Mouse (Mus musculus) midbrain, embryonic 12.5 days (tissue): ENCODE data around the gene Slc5a2. TPM values are rescaled to one million over a fixed set of nuclear protein-coding genes. Genes with fewer than 3 reads are reported as not detected.

Source experiments
- ATAC-seq: fragments of 200-750 bp; cut with Nextera tagmentation; 2 replicates; pipeline ENCODE4 v1.8.0; 2017; ENCODE audit warnings: low read depth, moderate TSS enrichment, moderate library complexity; ENCODE audit not compliant: low FRiP score
- H3K27ac ChIP-seq: fragments of 300-500 bp; sonication (generic); replicated peaks from 2 replicates; pipeline ENCODE4 v1.5.1; 2016; ENCODE audit warnings: mild to moderate bottlenecking
- H3K27me3 ChIP-seq: fragments of 300-500 bp; sonication (generic); 2 replicates; pipeline ENCODE4 v1.6.1; 2016; ENCODE audit warnings: mild to moderate bottlenecking
- H3K36me3 ChIP-seq: fragments of 300-500 bp; sonication (generic); 2 replicates; pipeline ENCODE4 v1.6.1; 2016
- H3K4me1 ChIP-seq: fragments of 300-500 bp; sonication (generic); 2 replicates; pipeline ENCODE4 v1.6.1; 2016
- H3K4me2 ChIP-seq: fragments of 300-500 bp; sonication (generic); replicated peaks from 2 replicates; pipeline ENCODE4 v1.6.1; 2016; ENCODE audit warnings: mild to moderate bottlenecking, moderate library complexity
- H3K4me3 ChIP-seq: fragments of 300-500 bp; sonication (generic); 2 replicates; pipeline ENCODE4 v1.5.1; 2016; ENCODE audit warnings: mild to moderate bottlenecking
- H3K9ac ChIP-seq: fragments of 300-500 bp; sonication (generic); replicated peaks from 2 replicates; pipeline ENCODE4 v1.6.1; 2016; ENCODE audit warnings: mild to moderate bottlenecking, moderate library complexity
- H3K9me3 ChIP-seq: fragments of 300-500 bp; sonication (generic); 2 replicates; pipeline ENCODE4 v1.6.1; 2016; ENCODE audit warnings: mild to moderate bottlenecking
- WGBS: fragments of 180-500 bp; shearing (Covaris S2); methylation state at CpG from one replicate; pipeline ENCODE4 v1.1.7; 2016; 5-methylcytosine and 5-hydroxymethylcytosine counted together
- polyA plus RNA-seq: library from polyadenylated mRNA; unstranded; fragments of >200 nt; fragmentation: Nextera tagmentation; extraction: Ambion mirVana; gene quantifications from 2 replicates; pipeline ENCODE4 v1.2.1, GENCODE M21; 2016

The Slc5a2 gene
- polyA plus RNA-seq, 1 experiment from 2014 or later, result not detected

- Histone ChIP-seq H3K27ac (no peak overlapping the region), H3K4me1 (no peaks in the 10 kb centered on the region), H3K27me3 (peaks cover 6% of the 10 kb centered on the region), H3K9me3 (no peaks in the 10 kb centered on the region), H3K4me3 (no peak overlapping the region), H3K4me2 (no peak overlapping the region), H3K9ac (no peak overlapping the region), H3K36me3 (no peaks in the 10 kb centered on the region)
- no peak for ATAC-seq
- WGBS, result 6% methylated on average over 5 of the region's 5 CpGs
These were observed 39.5 kb downstream of the Slc5a2 start for GRCm38 (mm10) chr7:128304907-128305306.

GRCm38 (mm10) chr7:128307851-128308250 is 42.4 kb downstream of the Slc5a2 start:
- ATAC-seq, result no peak
- no peaks in the 10 kb centered on the region for H3K4me1 ChIP-seq
- H3K9me3 ChIP-seq, result no peaks in the 10 kb centered on the region
- no peak overlapping the region for H3K4me3 ChIP-seq
- H3K36me3 ChIP-seq, result no peaks in the 10 kb centered on the region
- no peak overlapping the region for H3K4me2 ChIP-seq
- H3K27me3 ChIP-seq, result no peaks in the 10 kb centered on the region; the same call in none of the 2 replicates
- H3K9ac ChIP-seq, result no peak overlapping the region
- H3K27ac ChIP-seq, result no peak overlapping the region

GRCm38 (mm10) chr7:128309216-128309615 is 43.8 kb downstream of the Slc5a2 start:
- Histone ChIP-seq H3K9ac (no peak overlapping the region), H3K27ac (no peak overlapping the region), H3K4me3 (no peak overlapping the region), H3K4me1 (no peaks in the 10 kb centered on the region), H3K9me3 (no peaks in the 10 kb centered on the region), H3K4me2 (no peak overlapping the region), H3K27me3 (no peaks in the 10 kb centered on the region; the same call in 1 of the 2 replicates), H3K36me3 (no peaks in the 10 kb centered on the region)
- ATAC-seq, result no peak
- WGBS, result 83% methylated on average over 3 of the region's 3 CpGs

GRCm38 (mm10) chr7:128309776-128310175 is 44.3 kb downstream of the Slc5a2 start:
- no peaks in the 10 kb centered on the region for H3K27me3 ChIP-seq
- no peak for ATAC-seq
- H3K4me3 ChIP-seq, result no peak overlapping the region
- H3K9ac ChIP-seq, result no peak overlapping the region
- no peak overlapping the region for H3K4me2 ChIP-seq
- WGBS, result 73% methylated on average over 1 of the region's 1 CpGs
- no peaks in the 10 kb centered on the region for H3K9me3 ChIP-seq
- no peaks in the 10 kb centered on the region for H3K36me3 ChIP-seq
- H3K4me1 ChIP-seq, result no peaks in the 10 kb centered on the region
- no peak overlapping the region for H3K27ac ChIP-seq

- Histone ChIP-seq H3K36me3 (no peaks in the 10 kb centered on the region), H3K4me2 (no peak overlapping the region), H3K27ac (no peak overlapping the region), H3K9ac (no peak overlapping the region), H3K4me1 (no peaks in the 10 kb centered on the region), H3K4me3 (no peak overlapping the region), H3K27me3 (no peaks in the 10 kb centered on the region), H3K9me3 (no peaks in the 10 kb centered on the region)
- 81% methylated on average over 8 of the region's 8 CpGs for WGBS
- no peak for ATAC-seq
These were observed 44.8 kb downstream of the Slc5a2 start for GRCm38 (mm10) chr7:128310229-128310688.

GRCm38 (mm10) chr7:128311263-128311662 is 45.8 kb downstream of the Slc5a2 start:
- WGBS, result 68% methylated on average over 3 of the region's 3 CpGs
- Histone ChIP-seq H3K9me3 (no peaks in the 10 kb centered on the region), H3K4me2 (no peak overlapping the region), H3K36me3 (no peaks in the 10 kb centered on the region), H3K27me3 (no peaks in the 10 kb centered on the region), H3K9ac (no peak overlapping the region), H3K4me1 (no peaks in the 10 kb centered on the region), H3K27ac (no peak overlapping the region), H3K4me3 (no peak overlapping the region)
- no peak for ATAC-seq

- no peaks in the 10 kb centered on the region for H3K36me3 ChIP-seq
- H3K9me3 ChIP-seq, result no peaks in the 10 kb centered on the region
- H3K4me3 ChIP-seq, result no peak overlapping the region
- 87% methylated on average over 8 of the region's 8 CpGs for WGBS
- H3K4me2 ChIP-seq, result no peak overlapping the region
- no peak for ATAC-seq
- H3K27ac ChIP-seq, result no peak overlapping the region
- no peaks in the 10 kb centered on the region for H3K4me1 ChIP-seq
- H3K9ac ChIP-seq, result no peak overlapping the region
- H3K27me3 ChIP-seq, result no peaks in the 10 kb centered on the region
These were observed 46.4 kb downstream of the Slc5a2 start for GRCm38 (mm10) chr7:128311811-128312210.

- ATAC-seq, result no peak
- H3K36me3 ChIP-seq, result no peaks in the 10 kb centered on the region
- no peak overlapping the region for H3K27ac ChIP-seq
- no peak overlapping the region for H3K4me2 ChIP-seq
- no peaks in the 10 kb centered on the region for H3K27me3 ChIP-seq
- H3K9me3 ChIP-seq, result no peaks in the 10 kb centered on the region
- no peak overlapping the region for H3K4me3 ChIP-seq
- no peak overlapping the region for H3K9ac ChIP-seq
- no peaks in the 10 kb centered on the region for H3K4me1 ChIP-seq
- 87% methylated on average over 13 of the region's 13 CpGs for WGBS
These were observed 47.1 kb downstream of the Slc5a2 start for GRCm38 (mm10) chr7:128312375-128313059.

- H3K36me3 ChIP-seq, result no peaks in the 10 kb centered on the region
- H3K4me1 ChIP-seq, result no peaks in the 10 kb centered on the region
- no peak for ATAC-seq
- H3K27me3 ChIP-seq, result no peaks in the 10 kb centered on the region; the same call in 1 of the 2 replicates
- H3K4me2 ChIP-seq, result no peak overlapping the region
- no peak overlapping the region for H3K4me3 ChIP-seq
- H3K27ac ChIP-seq, result no peak overlapping the region
- H3K9ac ChIP-seq, result no peak overlapping the region
- no peaks in the 10 kb centered on the region for H3K9me3 ChIP-seq
- WGBS, result 91% methylated on average over 2 of the region's 2 CpGs
These were observed 48.1 kb downstream of the Slc5a2 start for GRCm38 (mm10) chr7:128313601-128314000.

- H3K4me2 ChIP-seq, result no peak overlapping the region
These were observed 49.0 kb downstream of the Slc5a2 start for GRCm38 (mm10) chr7:128314491-128314890.

GRCm38 (mm10) chr7:128317011-128317410 is 51.6 kb downstream of the Slc5a2 start:
- WGBS, result 45% methylated on average over 4 of the region's 4 CpGs

More at GRCm38 (mm10) chr7:128314491-128314890, 49.0 kb downstream of the Slc5a2 start:
- no peak overlapping the region for H3K4me3 ChIP-seq
- no peaks in the 10 kb centered on the region; the same call in 1 of the 2 replicates for H3K27me3 ChIP-seq
- H3K9me3 ChIP-seq, result no peaks in the 10 kb centered on the region
- 78% methylated on average over 7 of the region's 7 CpGs for WGBS
- no peak overlapping the region for H3K27ac ChIP-seq
- no peak for ATAC-seq
- no peaks in the 10 kb centered on the region for H3K4me1 ChIP-seq
- no peak overlapping the region for H3K9ac ChIP-seq
- H3K36me3 ChIP-seq, result no peaks in the 10 kb centered on the region

GRCm38 (mm10) chr7:128319140-128319539 is 53.7 kb downstream of the Slc5a2 start:
- Histone ChIP-seq H3K27ac (no peak overlapping the region), H3K4me1 (no peaks in the 10 kb centered on the region), H3K4me3 (no peak overlapping the region), H3K9ac (no peak overlapping the region), H3K4me2 (no peak overlapping the region), H3K9me3 (no peaks in the 10 kb centered on the region), H3K27me3 (no peaks in the 10 kb centered on the region; the same call in 1 of the 2 replicates), H3K36me3 (no peaks in the 10 kb centered on the region)
- ATAC-seq, result no peak
- WGBS, result 92% methylated on average over 7 of the region's 7 CpGs

More at GRCm38 (mm10) chr7:128317011-128317410, 51.6 kb downstream of the Slc5a2 start:
- Histone ChIP-seq H3K4me3 (no peak overlapping the region), H3K9me3 (no peaks in the 10 kb centered on the region), H3K36me3 (no peaks in the 10 kb centered on the region), H3K9ac (no peak overlapping the region), H3K4me1 (no peaks in the 10 kb centered on the region), H3K27me3 (no peaks in the 10 kb centered on the region; the same call in 1 of the 2 replicates), H3K27ac (no peak overlapping the region), H3K4me2 (no peak overlapping the region)
- no peak for ATAC-seq
